Mouse (Mus musculus): ENCODE results near the gene Erc2.
A peak's percentile ranks its signal among the peaks of the same experiment; 100 is the strongest.

DNA sequence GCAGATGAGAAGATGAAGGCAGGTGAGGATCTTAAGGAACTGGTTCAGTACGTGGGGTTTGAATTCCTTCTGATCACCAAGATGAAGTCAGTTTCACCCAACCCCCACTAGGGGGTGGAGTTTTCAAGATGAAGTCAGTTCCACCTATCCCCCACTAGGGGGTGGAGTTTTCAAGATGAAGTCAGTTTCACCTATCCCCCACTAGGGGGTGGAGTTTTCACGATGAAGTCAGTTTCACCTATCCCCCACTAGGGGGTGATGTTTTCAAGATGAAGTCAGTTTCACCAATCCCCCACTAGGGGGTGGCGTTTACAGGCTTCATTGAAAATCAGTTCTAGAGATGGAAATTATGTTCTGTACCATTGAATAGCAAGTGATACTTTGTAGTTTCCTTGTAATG, 181.7 kb downstream of the Erc2 start:
- TF ChIP-seq CTCF (IDR thresholded peaks at IDR 0.05; ENCODE audit: low read depth) (peak; percentile 95), EP300 (IDR thresholded peaks at IDR 0.05; ENCODE audit: low read depth) (no peak)

Data from liver, postnatal 0 days (tissue).